Mouse (Mus musculus) liver, embryonic 14.5 days (tissue): ENCODE measurements around the gene Il4.

Source experiments
- CTCF ChIP-seq: IDR thresholded peaks from 2 replicates; pipeline ENCODE4 v1.5.1; 2016; ENCODE audit warnings: antibody characterized with exemption, low read depth, control low read depth
- EP300 ChIP-seq: IDR thresholded peaks from 2 replicates; pipeline ENCODE4 v1.6.1; 2016; ENCODE audit warnings: antibody characterized with exemption, low read depth

DNA sequence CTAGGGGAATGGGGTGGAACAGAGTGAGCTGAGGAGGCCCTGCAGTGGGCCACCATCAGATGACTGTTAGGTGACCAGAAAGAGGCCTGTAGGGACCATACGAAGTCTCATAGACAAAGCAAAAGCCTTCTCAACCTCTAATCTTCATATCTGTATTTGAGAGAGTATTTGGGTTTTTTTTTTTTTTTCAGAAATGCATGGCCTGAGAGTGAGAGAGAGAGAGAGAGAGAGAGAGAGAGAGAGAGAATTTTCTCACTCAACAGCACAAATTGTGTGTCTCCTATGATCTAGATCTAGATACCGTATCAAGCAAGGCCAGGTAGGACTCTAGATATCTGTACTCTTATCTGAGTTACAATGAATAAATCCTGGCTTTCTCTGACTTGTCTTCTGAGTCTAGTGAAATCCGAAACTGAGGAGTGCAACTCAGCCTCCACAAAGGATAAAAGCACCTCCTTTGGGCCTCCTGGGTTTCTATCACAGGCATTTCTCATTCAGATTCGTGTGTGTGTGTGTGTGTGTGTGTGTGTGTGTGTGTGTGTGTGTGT lies 833 bp downstream of the Il4 start:
- TF ChIP-seq CTCF, result no peak
- TF ChIP-seq EP300, result no peak
